Mouse (Mus musculus): Measurements from ENCODE around the gene Nhsl1. TPM values are rescaled to one million over a fixed set of nuclear protein-coding genes. Genes with fewer than 3 reads are reported as not detected.
"Not testable (repeated sequence)": the region's sequence is repeated elsewhere in the genome, so short reads cannot be mapped to it uniquely, and the experiment has no call there.

The Nhsl1 gene
- polyA plus RNA-seq, 1 experiment from 2014 or later, result 8.8 TPM

- 24% methylated on average over 5 of the region's 7 CpGs for WGBS
- ATAC-seq (replicated peaks; ENCODE audit: low FRiP score, low read depth), result no peak
- Histone ChIP-seq H3K4me1 (replicated peaks; ENCODE audit: insufficient read depth, low read length) (0 out of 2 replicates have a peak, but pooled peaks cover 4% of the 10 kb centered on the region), H3K36me3 (ENCODE audit: insufficient read depth, low read length) (no peaks in the 10 kb centered on the region), H3K9me3 (replicated peaks; ENCODE audit: low read length) (no peaks in the 10 kb centered on the region), H3K9ac (ENCODE audit: low read depth, low read length) (no peak overlapping the region), H3K4me3 (replicated peaks; ENCODE audit: low read depth, low read length) (no peak overlapping the region), H3K27me3 (ENCODE audit: insufficient read depth, low read length) (no peaks in the 10 kb centered on the region), H3K27ac (no peak overlapping the region), H3K4me2 (ENCODE audit: low read length) (no peak overlapping the region)
- no peak for TF ChIP-seq CTCF (IDR thresholded peaks at IDR 0.05; ENCODE audit: low read depth)
- peak; percentile 40 for DNase-seq (ENCODE audit: low spot score)
Observed at GRCm38 (mm10) chr10:18446359-18446820, 127.6 kb downstream of the Nhsl1 start.

DNA sequence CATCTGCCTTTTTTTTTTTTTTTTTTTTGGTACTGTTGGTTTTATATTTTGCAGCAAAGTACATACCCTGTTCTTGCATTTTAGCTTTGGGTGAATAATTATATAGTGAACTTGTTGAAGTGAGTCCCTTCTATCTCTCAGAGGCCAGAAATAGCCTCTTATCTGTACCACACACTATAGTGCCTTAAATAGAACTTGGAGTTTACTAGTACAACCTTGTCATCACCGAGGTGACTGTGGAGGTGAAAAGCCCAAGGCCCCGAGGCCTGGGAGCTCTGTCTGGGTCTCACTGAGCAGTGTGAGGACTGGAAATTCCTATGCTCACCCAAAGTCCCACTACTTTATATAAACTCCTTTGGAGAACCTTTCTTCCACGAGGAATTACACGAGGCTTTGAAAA, 128.5 kb downstream of the Nhsl1 start:
- no peak for TF ChIP-seq CTCF (IDR thresholded peaks at IDR 0.05; ENCODE audit: low read depth)
- Histone ChIP-seq H3K9me3 (replicated peaks; ENCODE audit: low read length) (no peaks in the 10 kb centered on the region), H3K4me1 (replicated peaks; ENCODE audit: insufficient read depth, low read length) (0 out of 2 replicates have a peak, but pooled peaks cover 4% of the 10 kb centered on the region), H3K36me3 (ENCODE audit: insufficient read depth, low read length) (no peaks in the 10 kb centered on the region), H3K4me2 (ENCODE audit: low read length) (no peak overlapping the region), H3K27me3 (ENCODE audit: insufficient read depth, low read length) (no peaks in the 10 kb centered on the region), H3K27ac (no peak overlapping the region), H3K4me3 (replicated peaks; ENCODE audit: low read depth, low read length) (no peak overlapping the region), H3K9ac (ENCODE audit: low read depth, low read length) (no peak overlapping the region)
- 62% methylated on average over 4 of the region's 4 CpGs for WGBS
- ATAC-seq (replicated peaks; ENCODE audit: low FRiP score, low read depth), result no peak
- DNase-seq (ENCODE audit: low spot score), result no peak

DNA sequence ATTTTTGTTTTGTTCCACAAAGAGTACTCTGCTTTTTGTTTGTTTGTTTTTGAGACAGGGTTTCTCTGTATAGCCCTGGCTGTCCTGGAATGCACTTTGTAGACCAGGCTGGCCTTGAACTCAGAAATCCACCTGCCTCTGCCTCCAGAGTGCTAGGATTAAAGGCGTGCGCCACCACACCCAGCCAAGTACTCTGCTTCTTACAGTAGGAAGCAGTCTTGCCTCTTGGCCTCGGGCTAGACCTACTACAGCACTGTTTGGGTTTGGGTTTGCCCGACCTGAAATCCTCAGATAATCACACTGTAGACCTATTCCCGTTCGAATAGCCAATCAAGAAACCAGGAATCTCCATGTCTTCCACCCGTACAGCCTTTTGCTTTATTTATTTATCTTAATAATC, 130.1 kb downstream of the Nhsl1 start:
- H3K9me3 ChIP-seq (replicated peaks; ENCODE audit: low read length); H3K4me3 ChIP-seq (replicated peaks; ENCODE audit: low read depth, low read length); H3K36me3 ChIP-seq (ENCODE audit: insufficient read depth, low read length); H3K27me3 ChIP-seq (ENCODE audit: insufficient read depth, low read length); H3K9ac ChIP-seq (ENCODE audit: low read depth, low read length); H3K4me2 ChIP-seq (ENCODE audit: low read length); DNase-seq (ENCODE audit: low spot score); H3K4me1 ChIP-seq (replicated peaks; ENCODE audit: insufficient read depth, low read length); H3K27ac ChIP-seq; ATAC-seq (replicated peaks; ENCODE audit: low FRiP score, low read depth): not testable (repeated sequence)
- WGBS, result 90% methylated on average over 7 of the region's 7 CpGs

- Histone ChIP-seq H3K9me3 (replicated peaks; ENCODE audit: low read length) (no peaks in the 10 kb centered on the region), H3K4me1 (replicated peaks; ENCODE audit: insufficient read depth, low read length) (no peaks in the 10 kb centered on the region), H3K27ac (no peak overlapping the region), H3K27me3 (ENCODE audit: insufficient read depth, low read length) (no peaks in the 10 kb centered on the region), H3K4me2 (ENCODE audit: low read length) (no peak overlapping the region), H3K4me3 (replicated peaks; ENCODE audit: low read depth, low read length) (no peak overlapping the region), H3K36me3 (ENCODE audit: insufficient read depth, low read length) (no peaks in the 10 kb centered on the region), H3K9ac (ENCODE audit: low read depth, low read length) (no peak overlapping the region)
- 24% methylated on average over 4 of the region's 4 CpGs for WGBS
- DNase-seq (ENCODE audit: low spot score), result peak; percentile 83
- TF ChIP-seq CTCF (IDR thresholded peaks at IDR 0.05; ENCODE audit: low read depth), result peak; percentile 98
- ATAC-seq (replicated peaks; ENCODE audit: low FRiP score, low read depth), result peak; percentile 76; the same call in 1 of the 2 replicates
Observed at GRCm38 (mm10) chr10:18453380-18453779, 134.6 kb downstream of the Nhsl1 start.

DNA sequence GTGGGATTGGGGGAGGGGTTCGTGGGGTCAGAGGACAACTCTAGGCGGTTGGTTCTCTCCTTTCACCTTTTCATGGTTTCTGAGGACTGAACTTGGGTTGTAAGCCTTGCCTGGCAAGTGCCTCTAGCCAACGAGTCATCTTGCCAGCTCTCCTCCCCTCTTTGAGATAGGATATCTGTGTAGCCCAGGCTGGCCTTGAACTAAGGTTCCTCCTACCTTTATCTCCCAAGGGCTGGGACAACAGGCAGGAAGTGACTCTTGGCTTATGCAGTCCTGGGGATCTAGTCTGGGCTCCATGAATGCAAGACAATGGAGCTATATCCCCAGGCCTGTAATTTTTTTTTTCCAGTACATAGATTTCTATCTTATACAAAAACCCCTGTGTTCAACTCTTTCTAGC, 135.4 kb downstream of the Nhsl1 start:
- DNase-seq (ENCODE audit: low spot score) (no peak), ATAC-seq (replicated peaks; ENCODE audit: low FRiP score, low read depth) (no peak)
- no peaks in the 10 kb centered on the region for H3K9me3 ChIP-seq (replicated peaks; ENCODE audit: low read length)
- no peaks in the 10 kb centered on the region for H3K36me3 ChIP-seq (ENCODE audit: insufficient read depth, low read length)
- H3K4me2 ChIP-seq (ENCODE audit: low read length), result no peak overlapping the region
- 65% methylated on average over 3 of the region's 3 CpGs for WGBS
- H3K4me3 ChIP-seq (replicated peaks; ENCODE audit: low read depth, low read length), result no peak overlapping the region
- no peak overlapping the region for H3K9ac ChIP-seq (ENCODE audit: low read depth, low read length)
- no peak overlapping the region for H3K27ac ChIP-seq
- H3K27me3 ChIP-seq (ENCODE audit: insufficient read depth, low read length), result no peaks in the 10 kb centered on the region
- TF ChIP-seq CTCF (IDR thresholded peaks at IDR 0.05; ENCODE audit: low read depth), result no peak
- no peaks in the 10 kb centered on the region for H3K4me1 ChIP-seq (replicated peaks; ENCODE audit: insufficient read depth, low read length)

DNA sequence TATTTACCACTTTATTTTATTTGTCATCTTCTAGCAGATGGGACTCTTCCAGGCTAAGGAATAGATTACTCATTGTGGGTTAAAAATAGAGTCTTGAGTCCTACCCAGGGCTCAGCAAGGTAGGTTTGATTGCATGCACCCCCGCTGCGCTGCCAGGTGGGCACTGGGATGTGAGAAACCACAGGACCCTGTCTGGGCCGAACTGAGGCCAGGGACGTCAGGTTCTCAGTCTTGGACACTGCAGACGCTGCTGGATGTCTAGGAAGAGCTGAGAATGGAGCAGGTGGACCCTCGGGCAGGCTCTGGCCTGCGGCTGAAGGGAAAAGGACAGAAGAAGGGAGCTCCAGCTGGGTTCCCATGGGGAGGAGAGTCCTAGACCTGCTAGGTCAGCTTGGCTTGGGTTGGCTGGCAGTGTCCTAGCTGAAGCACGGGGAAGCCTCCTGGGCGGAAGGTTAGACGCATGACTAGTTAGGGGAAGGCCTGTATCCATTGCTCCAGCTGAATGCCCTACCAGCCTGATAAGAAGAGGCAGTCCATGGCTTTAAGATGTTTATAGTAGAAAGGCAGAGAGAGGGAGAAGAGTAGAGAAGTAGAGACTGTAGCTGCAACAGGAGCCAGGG, 136.6 kb downstream of the Nhsl1 start:
- peak; percentile 81 for ATAC-seq (replicated peaks; ENCODE audit: low FRiP score, low read depth)

More for the DNA sequence above, 136.6 kb downstream of the Nhsl1 start:
- H3K4me2 ChIP-seq (ENCODE audit: low read length), result no peak overlapping the region
- no peaks in the 10 kb centered on the region for H3K27me3 ChIP-seq (ENCODE audit: insufficient read depth, low read length)
- no peaks in the 10 kb centered on the region for H3K9me3 ChIP-seq (replicated peaks; ENCODE audit: low read length)
- H3K27ac ChIP-seq, result peak overlapping the region; percentile 63; the same call in 1 of the 2 replicates
- no peaks in the 10 kb centered on the region for H3K4me1 ChIP-seq (replicated peaks; ENCODE audit: insufficient read depth, low read length)
- no peak for TF ChIP-seq CTCF (IDR thresholded peaks at IDR 0.05; ENCODE audit: low read depth)
- H3K9ac ChIP-seq (ENCODE audit: low read depth, low read length), result no peak overlapping the region
- no peak overlapping the region for H3K4me3 ChIP-seq (replicated peaks; ENCODE audit: low read depth, low read length)
- no peaks in the 10 kb centered on the region for H3K36me3 ChIP-seq (ENCODE audit: insufficient read depth, low read length)
- DNase-seq (ENCODE audit: low spot score), result no peak
- 74% methylated on average over 10 of the region's 10 CpGs for WGBS
